Mouse (Mus musculus) kidney, adult 11 months (tissue): ENCODE data around the gene Igfbp2.

Experiments used
- DNase-seq: peaks from one replicate; pipeline ENCODE4 v3.0.0; 2022

Igfbp2 gene

DNA sequence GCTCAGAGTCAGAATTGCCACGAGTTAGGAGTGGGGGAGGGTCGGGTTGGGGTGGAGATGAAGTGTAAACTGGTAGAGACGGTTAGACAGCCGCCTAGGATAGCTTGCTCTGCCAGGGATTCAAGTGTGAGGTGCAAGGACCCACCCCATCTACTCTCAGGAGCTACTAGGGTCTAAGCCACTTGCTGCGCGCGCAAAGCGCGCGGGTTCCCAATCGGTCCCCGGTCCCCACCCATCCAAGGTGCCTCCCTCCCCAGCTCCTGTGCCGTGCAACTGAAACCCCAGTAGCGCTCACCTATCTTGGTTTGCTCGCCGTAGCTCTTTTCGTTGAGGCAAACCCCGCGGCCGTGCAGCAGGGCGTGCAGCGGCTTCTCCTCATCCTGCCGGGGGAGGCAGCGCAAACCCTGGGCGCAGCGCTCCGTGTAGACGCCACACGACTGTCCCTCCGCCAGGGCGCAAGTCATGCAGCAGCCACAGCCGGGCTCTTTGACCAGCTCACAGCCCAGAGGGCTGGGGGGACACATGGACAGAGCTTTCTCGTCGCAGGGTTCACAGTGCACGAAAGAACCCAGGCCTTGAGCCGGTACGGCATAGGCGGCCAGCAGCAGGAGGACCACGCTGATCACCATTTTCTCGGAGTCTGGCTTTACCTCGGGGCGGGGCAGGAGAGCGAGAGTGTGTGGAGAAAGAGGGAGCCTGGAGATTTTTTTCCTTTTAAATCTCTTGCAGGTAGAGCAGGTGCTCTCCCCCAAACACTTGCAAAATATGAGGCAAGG is 49.4 kb downstream of the Igfbp2 start:
- DNase-seq, result peak; percentile 57

DNA sequence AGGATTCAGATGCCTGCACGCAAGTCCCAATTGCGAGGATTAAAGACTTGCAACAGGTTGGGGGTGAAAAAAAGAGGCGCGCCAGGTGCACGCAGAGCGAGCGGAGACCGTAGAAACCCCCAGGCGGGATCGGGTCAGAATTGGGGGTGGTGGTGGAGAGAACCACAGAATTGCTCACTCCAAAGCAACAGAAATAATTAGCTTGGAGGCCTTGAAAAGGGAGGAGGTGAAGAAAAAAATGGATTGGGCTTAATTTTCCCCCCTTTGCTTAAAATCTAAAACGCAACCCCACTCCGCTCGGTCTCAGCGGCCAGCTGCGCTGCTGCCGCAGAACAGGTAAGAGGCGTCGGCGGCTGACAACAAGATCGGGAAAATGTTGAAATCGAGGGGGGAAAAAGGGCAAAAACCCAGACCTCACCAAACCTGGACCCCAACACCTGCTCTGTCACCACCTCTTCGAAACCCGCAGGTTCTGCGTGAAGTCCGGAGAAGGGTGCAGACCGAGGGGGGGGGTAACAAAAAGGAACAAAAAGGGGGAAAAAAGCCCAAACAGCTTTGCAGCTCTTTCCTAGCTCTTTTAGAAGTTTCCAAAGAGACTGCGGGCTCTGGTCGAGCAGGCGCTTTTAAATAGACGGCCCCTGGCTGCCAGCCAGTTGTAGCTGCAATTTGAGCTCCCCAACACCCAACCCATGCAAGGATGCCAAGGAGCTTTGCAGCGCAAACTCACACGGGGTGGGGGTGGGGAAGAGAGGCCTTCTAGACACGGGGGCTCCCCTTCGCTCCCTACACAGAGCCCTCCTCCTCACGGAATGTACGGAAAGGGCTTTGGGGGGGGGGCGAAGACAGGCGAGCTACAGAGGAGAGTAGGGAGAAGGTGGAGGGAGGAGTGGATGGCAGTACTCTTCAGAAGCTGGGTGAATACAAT is 50.2 kb downstream of the Igfbp2 start, which contains the start of gene Igfbp5:
Gene Igfbp5 (minus strand): TSS at position 598 of the 925 bp plus-strand sequence.
- DNase-seq, result peak; percentile 80

DNA sequence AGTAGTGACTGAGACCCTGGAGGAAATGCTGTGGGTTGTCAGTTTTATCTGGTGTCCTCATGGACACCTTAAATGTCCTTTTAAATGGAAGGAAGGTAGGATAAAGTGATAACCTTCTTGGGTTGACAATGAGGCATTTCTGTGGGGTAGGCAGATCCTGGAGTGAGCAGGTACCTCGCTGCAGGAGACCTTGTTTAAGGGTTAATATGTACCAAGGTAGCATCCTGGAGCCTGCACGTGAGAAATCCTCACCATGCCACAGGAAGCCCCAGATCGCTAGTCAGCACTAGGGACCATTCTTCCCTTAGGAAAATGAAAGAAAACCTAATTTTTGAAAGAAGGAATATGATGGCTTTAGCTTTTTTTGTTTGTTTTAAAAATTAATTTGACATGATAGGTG is 51.4 kb downstream of the Igfbp2 start:
- DNase-seq, result no peak

DNA sequence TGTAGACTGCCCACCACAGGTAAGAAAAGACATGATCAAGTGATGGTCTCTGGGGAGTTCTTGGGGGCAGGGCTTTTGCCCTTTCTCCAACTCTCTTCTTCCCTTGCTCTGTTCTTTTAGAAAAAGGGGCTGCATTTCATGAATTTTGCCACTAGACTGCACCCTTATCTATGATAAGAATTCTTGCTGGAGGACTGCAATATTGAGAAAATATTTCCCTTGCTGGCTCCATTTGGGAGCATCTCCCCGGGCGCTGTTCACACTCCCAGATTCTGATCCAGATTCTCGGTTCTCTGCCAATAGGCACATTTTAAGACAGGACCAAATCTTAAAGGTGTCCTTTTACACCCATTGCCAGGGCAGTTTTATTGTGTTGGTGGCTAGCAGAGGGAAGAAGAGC is 51.8 kb downstream of the Igfbp2 start:
- DNase-seq, result no peak

DNA sequence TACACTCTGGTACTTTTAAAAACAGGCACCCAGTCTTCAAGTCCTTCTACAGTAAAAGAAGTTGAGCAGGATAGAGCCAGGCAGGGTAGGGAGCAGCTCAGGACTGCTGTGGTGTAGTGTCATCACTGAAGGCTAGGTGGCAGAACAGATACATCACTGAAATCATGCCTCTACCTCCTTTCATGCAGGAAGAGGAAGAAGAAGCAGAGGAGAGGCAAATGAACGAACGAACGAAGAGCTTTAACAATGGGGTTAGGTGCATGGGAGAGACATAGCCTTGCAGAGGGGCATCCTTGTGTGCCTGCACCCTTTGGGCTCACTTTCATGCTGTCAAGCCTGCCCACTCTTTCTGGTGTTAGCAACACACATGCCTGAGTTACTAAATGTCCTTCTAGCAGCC is 53.6 kb downstream of the Igfbp2 start:
- DNase-seq, result peak; percentile 57

DNA sequence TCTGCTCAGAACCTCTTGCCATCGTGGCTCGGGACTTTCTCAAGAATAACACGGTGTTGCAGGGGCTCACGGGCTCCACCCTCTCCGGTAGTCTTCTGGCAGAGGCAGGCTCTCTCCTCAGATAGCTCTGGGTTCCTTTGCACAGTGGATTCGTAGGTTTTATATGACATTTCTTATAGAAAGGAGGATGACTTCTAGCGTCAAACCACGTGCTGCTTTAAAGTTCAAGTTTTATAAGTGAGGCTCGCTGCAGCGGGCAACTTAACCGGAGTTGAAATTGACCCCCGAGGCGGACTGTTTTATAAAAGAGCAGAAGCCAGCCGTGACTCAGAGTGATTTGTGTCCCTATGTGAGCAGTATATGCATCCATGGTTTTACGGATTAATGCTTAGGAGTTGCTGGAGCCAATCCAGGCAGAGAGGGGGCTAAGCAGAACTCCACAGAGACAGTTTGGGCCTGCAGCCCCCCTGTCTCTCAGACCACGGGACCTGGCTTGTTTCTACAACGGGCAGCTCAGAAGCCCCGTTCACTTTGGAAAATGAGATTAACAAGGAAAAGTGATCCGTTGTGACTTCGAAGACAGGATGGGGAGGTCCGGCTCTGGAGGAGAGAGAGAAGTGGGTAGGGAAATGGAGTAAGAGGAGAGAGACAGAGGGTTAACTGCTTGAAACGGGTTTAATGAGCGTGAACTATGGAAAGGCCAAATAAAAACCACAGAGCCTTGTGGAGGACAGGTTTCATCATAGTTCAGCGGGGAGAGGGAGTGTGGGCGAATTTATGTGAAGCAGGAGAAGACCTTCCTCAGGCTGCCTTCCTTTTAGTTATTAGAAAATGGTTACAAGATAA is 54.4 kb downstream of the Igfbp2 start:
- DNase-seq, result no peak

DNA sequence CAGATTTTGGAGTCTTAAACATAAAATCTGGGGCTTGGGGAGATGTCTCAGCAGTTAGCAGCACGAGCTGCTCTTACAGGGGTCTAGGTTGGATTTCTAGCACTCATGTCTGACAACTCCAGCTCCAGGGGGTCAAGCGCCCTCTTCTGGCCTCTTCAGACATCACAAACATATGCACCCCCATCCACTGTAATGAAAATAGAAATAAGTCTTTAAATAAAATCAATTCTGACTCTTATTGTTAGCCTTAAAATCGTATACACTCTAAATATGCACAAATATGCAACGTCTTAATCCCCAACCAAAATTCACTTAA is 55.0 kb downstream of the Igfbp2 start:
- DNase-seq, result no peak

DNA sequence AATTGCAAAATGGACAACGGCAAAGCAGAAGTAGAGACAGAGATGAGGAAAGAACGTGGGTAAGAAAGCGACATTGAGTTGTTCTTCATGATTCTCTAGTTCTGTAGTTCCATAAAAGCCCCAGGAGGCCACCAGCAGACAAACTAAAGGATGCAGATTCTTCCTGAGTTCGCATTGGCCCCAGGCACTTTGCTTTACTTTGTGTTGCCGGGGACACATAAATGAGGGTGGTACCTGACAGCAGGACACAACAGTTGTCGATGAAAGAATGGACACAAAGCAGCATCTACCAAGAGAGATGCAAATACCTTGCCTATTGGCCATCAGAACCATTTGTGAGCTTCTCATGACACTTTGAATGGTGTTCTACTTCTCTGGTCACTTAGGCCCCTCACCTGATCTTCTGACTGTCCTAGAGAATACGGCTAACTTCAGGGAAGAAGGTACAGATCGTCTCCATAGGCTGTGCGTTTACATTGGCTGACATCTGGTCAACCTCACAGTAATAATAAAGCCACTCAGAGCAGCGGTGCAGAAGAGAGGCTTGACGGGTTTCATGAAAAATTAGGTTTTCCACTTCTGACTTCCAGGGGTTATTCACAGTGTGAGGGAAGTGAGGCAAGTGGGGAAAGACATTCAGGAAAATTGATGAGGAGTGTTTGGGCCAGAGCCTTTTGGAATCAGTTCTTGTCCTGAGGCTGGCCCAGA is 61.0 kb downstream of the Igfbp2 start:
- DNase-seq, result no peak

DNA sequence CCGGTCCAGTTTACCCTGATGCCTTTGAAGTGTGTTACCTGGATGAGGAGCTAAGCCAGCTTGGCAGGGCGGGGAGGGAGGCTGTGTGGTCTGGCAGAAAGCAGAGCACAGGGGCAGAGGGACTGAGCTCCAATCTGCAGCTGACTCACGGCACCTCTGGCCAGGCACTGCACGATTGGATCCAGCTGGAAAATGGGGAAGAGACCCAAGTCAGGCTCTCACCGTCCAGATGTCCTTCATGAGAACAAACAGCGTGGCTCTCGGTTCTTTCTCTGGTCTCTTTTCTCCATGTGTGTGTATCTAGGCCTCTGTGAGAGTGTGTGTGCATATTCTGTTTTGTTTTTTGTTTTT is 61.5 kb downstream of the Igfbp2 start:
- no peak for DNase-seq

DNA sequence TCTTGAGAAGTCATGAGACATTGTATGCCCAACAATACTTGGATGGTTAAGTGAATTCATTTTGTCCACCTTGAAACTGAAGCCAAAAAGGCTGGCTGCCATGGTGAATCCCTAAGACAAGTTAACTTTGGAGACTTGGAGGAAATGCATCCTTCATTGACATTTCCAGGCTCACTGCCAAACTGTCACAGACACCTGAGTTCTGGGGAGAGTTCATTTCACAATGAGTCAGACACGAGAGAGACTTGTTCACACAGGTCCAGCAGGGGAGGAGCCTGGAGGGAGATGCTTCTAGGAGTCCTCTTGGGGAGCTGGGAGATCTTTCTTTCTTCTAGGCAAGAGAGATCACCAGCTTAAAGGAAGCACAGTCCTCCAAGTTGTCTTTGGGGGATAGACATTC is 63.6 kb downstream of the Igfbp2 start:
- DNase-seq, result no peak

DNA sequence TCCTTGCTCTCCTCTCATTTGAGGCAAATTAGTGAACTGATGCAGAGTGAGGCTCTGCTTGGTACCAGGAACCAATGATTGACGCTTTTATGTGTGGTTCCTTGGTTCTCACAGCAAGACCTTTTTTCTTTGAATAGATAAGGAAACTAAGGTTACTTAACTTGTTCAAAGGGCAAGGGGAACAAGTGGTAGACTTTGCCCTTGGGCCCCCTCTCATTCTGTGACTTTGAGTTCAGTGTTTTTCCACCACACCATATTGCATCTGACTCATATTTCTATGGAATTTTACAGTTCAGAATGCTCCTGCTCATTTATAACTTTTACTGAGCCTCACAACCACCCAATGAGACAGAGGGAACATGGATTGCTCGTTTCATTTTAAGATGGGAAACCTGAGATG is 71.5 kb downstream of the Igfbp2 start:
- DNase-seq, result no peak
